Mouse (Mus musculus): ENCODE measurements around the gene Chrna3.

Gene Chrna3

DNA sequence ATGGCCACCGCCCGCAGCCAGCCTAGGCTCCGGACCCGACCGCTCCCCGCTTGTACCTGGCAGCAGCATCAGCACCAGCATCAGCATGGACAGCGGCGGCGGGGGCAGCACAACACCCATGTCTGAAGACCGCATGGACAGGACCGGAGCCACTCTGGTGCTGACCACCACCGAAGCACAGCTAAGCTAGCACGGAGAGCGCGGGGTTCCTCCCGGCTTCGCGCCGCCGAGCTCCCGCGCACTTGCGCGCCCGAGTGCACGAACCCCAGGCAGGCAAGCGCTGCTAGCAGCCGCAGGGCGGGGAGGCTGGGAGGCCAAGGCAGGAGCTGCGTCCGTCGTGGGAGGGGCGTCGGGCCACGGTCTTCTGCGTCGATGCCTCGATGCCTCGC is at the start of gene Chrna3:
Chrna3 (minus strand) TSS at position 288 of the 389 bp plus-strand sequence.
- DNase-seq (ENCODE audit: low read depth): no peak

DNA sequence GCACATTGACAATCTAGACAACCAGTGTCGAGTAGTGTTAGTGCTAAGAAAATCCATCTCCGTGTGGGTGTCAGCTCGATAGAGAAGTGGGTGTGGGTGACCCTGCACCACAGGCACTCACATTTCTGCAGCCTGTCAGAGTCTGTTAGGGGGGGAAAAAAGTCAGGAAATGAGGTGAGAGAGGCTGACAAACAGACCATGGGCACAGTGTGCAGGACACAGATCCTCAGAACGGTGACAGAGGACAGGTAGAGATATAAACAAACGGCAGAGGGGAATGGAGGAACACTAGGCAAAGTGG is 41.6 kb upstream of the Chrna3 start:
- no peak for DNase-seq (ENCODE audit: low read depth)

DNA sequence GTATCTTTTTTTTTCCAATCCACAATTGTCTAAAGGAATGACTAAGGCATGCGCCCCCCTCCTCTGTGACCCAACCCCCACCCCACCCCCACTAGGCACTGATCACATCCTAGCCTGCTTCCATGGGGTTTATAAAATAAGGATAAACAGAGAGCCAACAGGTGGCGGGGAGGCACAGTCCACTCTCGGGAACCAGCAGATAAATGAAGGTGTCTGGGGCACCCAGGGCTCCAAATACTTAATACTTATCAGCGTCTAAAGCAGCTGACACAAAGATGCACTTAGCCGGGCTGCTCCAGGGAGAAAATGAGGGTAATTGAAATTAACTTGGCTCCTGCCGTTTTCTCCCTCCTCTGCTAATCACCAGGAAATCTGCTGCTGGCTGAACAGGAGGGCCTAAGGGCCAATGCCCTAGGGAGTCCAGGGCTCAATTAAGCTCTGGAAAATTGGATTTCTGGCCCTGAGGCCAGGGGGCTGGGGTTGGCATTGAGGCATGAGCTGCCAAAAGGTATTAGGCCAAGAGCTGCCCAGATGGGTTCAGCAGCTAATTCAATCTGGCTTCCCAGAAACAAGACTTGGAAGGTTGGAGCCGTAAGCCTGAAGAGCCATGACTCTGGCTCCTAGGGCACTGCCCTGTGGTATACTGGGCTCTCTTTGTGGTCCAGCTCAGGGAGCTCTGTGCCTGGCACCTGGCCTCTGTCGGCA is 41.0 kb upstream of the Chrna3 start:
- no peak for DNase-seq (ENCODE audit: low read depth)

DNA sequence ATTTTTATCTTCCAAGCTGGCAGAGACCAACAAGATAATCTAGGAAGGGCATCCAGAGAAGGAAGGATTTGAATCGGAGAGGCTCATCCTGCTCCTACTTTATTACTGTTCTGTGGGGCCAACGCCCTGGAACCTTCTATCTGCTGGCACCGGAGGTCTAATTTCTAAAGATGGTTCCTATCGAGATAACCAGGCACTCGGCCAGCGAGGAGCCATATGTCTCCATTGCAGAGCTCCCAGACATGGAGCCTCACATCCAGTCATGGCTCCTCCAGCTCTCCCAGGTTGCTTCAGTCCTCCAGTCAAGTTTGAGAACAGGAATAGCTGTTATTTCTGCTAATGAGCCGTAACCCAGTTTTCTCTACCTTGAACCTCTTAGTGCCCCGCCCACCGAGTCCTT is 38.9 kb upstream of the Chrna3 start:
- DNase-seq (ENCODE audit: low read depth): no peak

DNA sequence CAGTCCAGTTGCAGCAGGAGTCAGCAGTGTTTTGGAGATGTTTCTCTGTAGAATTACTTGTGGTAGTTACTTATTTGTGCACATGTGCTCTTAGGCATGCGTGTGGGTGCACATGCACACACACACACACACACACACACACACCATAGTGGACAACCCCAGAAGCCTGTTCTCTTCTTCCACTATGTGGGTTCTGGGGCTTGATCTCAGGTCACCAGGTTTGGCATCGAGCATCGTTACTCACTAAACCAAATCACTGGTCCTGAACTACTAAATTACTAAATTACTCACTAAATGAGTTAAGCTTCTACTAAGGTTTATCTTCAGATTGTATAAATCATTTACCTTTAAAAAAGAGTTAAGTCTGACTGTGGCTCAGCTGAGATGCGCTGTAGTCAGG is 31.7 kb upstream of the Chrna3 start:
- DNase-seq (ENCODE audit: low read depth): no peak

DNA sequence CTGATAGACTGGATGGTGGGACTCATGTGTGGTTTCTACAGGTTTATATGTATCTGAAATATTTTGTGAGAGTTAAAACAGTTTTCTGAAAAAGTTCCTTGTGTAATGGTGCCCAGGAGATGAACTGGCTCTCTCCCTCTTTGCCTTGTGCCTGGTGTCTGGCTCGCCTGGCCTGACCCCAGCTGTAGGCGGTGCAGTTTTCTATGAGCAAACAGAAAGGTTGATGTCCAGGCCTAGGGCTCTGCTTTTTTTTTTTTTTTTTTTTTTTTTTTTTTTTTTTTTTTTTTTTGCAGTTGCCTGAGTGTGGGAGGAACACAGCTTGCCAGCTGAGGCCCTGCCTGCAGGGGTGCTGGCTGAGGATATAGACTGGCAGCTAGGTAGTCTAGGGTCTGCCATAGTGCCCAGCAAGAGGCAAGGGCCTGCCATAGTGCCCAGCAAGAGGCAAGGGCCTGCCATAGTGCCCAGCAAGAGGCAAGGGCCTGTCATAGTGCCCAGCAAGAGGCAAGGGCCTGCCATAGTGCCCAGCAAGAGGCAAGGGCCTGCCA is 29.1 kb upstream of the Chrna3 start:
- DNase-seq (ENCODE audit: low read depth): no peak

DNA sequence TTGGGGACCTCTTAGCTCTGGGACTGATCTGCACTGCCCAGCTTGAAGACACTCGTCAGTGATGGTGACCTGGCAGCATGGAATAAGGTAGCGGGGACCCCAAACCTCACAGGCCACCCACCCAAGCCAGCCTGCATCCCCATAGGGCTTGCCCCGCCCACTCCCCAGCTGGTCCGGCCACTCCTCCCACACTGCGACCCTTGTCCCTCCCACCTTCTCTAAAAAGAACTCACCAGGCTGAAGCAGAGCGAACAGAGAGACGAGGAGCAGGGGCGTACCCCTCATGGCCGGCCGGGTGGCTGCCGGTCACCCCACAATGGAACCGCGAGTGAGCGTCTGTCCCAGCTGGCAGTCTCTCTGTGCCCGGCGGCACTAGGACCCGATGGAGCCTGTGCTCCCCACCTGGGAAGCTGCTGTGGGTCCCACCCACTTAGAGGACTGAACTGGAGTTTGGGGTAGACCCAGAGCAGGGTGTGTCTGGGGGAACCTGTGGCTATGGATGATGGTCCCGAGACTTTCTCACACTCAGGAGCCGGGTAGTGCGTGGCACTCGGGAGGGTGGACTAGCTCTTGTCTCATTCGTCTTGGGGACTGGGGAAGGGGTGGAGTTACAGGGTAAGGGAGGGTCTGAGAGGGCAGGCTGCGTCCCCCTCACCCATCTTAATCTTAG is 22.0 kb upstream of the Chrna3 start, which contains the start of gene Chrnb4:
Chrnb4 (minus strand) TSS at position 569 of the 670 bp plus-strand sequence.
- no peak for DNase-seq (ENCODE audit: low read depth)

DNA sequence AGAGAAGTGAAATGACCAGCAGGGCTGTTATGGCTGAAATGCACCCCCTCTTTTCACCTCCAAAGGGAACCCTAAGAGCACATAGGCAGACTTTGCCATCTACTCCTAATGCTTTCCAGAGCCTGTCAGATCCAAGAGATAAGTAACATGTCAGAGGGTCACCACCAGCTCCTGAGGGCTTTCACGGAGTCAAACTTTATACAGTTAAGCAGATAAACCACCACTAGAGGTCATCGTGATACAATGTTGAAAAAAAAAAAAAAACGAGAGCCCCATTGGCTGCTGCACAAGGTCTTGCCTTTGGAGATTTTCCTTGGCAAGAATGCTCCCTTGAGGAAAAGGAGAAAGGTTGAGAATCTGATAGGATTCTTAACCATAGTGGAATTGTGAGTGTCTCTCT is 20.4 kb upstream of the Chrna3 start:
- peak; percentile 47 for DNase-seq (ENCODE audit: low read depth)

DNA sequence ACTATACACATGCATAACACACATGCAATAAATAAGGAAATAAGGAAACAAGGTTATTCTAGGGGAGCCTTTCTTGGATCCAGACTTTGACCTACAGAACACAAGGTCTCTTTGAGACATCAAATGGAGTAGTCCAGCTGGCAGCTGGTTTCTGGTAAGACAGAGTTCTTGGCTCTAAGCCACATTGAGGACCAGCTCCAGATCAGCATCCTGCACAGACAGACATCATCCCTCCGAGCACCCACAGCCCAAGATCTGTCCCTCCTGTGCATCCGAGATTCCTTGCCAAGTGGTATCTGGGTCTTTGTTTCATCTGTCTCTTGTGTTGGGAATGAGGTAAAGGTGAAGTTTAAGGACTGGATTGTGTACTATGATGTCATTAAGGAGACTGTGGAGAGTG is 18.6 kb upstream of the Chrna3 start:
- DNase-seq (ENCODE audit: low read depth): no peak

DNA sequence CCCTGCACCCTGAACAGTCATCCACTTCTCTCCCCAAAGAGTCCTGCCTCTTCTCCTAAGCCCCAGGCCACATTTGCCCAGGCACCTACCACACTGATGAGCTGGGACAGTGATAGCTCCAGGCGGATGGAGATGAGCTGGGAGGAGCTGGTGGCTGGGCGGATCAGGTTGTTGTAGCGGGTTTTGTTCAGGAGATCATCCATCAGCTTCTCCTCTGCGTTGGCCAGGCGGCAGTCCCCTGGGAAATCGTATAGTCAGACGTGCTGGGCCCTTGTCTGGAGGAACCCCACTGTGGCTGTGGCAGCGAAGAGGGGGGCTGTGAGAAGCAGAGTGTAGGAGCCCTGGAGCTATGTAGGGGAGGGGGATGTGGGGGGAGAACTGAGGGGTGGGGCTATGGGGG is 17.3 kb upstream of the Chrna3 start:
- DNase-seq (ENCODE audit: low read depth): no peak

DNA sequence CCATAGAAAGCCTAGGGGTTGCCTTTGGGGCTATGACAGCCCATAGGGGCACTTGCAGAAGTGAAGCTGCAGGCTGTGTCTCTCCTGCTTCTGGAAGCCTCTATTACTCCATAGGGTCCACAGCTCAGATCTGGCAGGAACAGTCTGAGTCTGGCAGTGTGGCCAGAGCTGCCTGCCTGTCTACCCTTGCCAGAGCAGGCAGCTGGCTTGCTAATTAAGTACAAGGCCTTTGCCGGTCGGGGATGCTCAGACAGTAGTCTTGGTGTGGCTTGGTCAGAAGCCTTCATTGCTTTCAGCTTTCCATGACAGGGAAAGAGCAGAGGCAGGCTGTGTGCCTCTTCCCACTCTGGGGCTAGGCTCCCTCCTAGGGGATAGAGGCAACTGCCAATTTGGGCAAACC is 15.0 kb upstream of the Chrna3 start:
- DNase-seq (ENCODE audit: low read depth): no peak

DNA sequence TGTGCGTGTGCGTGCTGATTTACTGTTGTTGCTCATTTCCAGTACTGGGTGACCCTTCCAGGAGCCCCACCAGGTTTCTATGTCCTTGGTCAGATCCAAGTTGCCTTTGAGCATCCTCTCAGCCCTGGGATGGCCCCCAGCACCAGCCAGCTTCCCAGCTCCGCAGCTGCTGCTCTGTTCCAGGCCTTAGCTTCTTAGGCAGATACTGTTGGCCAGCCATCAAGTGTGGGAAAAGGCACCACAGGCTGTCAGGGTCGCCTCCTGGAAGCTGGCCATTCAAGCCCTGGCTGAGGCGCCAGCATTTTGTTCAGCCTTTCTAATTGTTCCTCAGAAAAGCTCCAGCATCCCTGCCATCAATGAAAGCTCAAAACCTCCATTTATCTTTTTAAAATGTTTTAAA is 13.6 kb upstream of the Chrna3 start:
- no peak for DNase-seq (ENCODE audit: low read depth)

DNA sequence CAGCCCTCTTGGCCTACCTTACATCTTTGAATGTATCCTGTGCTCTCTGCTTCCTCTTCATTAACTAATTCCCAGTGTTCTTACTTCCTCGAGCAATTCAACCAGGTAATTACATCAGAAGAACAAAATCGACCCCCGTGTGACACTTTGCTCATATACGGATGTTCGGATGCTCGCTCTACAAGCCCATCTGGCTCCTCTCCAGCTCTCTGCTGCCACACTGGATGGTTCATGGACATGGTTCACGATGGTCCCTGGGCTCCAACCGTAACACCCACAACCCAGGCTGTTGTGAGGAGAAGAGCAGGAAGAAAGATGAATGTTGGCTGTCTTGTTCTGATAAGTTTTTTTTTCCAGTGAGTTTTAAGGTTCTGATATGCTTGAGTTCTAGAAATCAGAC is 12.6 kb upstream of the Chrna3 start:
- no peak for DNase-seq (ENCODE audit: low read depth)

DNA sequence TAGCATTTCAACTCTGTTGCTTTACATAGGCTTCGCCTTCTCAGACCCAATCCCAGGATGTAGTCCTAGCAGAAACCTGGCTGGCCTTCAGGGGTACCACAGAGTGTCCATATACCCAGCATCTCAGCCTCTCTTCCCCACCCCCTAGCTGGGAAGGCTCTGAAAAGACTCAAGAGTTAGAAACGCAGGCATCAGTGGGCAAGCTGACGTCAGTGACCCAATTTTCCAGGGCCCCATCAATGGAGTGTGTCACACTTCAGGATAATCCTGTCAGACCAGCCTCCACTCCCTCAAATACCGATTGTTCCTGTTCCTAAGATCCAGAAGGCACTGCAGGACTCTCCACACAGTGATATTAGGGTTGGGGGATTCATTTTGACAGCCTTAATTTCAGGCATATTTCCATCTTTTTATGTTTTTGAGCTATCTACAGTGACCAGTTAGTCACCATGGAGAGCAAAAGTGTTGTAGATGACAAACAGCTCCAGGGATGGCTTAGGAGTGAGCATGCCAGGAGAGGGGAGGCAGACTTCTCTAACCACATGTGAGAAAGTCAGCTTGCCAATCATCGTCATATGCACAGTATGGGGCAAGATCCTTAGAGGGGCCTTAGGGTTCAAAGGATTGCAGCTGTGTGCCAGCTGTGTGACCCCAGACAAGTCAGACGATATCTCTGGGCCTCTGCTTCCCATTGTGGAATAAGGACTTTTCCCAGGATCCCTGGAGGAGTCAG is 5.2 kb upstream of the Chrna3 start:
- DNase-seq (ENCODE audit: low read depth): no peak

DNA sequence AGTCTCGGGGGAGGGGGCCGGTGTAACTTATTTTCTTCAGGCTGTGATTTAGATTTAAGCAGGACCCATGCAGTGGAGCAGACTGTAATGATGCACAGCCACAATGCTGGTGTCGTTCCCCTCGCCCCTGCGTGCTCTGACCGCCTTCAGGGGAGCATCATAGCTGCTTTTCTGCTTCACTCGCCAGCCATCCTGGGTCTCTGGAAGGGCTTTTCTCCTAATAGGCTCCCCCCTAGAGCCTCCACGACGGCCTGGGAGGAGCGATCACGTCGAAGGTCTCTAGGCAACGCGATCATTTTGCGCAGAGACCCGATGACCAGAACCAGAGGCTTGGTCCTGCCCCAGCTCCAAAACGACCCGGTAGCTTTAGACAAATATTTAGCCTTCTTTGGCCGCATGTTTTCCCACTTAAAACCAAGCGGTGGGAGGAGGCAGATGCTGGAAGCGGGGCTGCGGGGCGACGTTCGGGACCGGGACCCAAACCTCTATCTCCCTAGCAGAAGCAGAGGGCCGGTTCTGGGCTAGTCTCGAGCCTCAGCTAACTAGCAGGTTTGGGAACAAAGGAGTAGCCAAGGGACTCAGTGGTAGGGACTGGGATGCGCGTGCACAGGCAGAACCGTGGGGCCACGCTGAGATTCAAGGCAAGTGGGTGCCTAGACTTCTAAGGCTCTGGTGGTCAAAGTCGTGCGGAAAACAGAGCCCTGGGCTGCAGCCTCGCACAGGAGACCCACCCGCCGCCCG is 658 bp downstream of the Chrna3 start:
- no peak for DNase-seq (ENCODE audit: low read depth)

DNA sequence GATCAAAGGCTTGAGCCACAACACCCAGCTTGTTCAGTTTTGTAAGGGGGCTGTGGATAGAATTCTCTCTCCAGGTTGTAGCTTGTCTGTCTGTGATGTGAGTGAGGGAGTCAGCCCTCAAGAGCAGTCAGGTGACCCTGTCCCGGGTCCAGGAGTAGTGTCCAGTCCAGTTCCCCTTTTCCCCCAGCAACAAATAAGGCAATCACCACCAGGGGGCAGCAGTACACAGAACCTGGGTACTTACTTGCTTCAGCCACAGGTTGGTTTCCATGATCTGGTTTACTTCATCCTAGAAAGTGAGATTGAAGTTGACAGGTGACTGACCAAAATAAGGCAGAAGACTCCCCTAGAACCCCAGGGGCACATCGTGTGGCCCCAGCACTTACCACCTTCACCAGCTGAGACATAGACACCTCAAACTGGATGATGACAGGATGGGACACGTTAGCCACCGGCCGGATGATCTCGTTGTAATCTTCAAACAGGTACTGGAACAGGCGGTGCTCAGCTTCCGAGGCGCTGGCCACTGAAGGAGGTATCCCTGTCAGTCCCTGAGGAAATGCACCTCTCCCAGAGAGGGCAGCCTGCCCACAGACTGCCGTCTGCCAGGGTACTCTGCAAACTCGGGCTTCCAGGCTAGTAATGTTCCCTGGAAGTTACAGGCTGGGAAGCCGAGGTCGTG is 2.3 kb downstream of the Chrna3 start:
- DNase-seq (ENCODE audit: low read depth): peak; percentile 77

DNA sequence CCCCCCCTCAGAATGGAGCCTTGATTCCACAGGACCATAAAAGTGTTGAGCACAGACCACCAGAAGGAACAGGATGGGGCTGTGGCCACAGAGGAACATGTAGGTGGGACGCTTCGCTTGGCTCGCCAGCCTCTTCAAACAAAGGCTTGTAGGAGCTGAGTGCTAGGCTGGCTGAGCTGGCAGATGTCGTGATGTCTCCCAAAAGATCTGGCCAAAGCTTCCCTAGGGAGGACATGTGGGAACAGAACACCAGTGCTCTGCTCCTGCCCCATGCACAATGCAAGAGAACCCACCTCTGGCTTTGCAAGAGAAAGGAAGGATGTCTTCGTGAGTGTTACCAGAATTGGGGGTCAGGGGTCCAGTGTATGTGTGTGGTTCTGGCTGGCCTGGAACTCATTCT is 3.0 kb downstream of the Chrna3 start:
- no peak for DNase-seq (ENCODE audit: low read depth)

DNA sequence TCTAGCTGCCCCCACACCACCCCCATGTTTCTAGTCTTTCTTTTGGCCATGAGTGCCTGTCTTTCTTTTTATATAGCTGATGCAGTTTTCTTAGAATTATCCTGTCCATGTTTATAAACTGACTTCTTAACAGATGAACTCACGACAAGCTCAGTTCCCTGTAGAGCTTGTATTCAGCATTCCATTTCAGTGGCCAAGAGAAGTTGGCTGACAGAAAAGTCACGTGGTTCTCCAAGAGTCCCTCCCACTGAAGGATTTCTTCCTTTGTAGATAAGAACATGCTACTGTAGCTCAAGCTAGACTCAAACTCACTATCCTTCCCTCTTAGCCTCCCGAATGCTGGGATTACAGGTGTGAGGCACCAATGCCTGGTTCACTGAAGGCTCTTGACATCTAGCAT is 9.4 kb downstream of the Chrna3 start:
- DNase-seq (ENCODE audit: low read depth): no peak

DNA sequence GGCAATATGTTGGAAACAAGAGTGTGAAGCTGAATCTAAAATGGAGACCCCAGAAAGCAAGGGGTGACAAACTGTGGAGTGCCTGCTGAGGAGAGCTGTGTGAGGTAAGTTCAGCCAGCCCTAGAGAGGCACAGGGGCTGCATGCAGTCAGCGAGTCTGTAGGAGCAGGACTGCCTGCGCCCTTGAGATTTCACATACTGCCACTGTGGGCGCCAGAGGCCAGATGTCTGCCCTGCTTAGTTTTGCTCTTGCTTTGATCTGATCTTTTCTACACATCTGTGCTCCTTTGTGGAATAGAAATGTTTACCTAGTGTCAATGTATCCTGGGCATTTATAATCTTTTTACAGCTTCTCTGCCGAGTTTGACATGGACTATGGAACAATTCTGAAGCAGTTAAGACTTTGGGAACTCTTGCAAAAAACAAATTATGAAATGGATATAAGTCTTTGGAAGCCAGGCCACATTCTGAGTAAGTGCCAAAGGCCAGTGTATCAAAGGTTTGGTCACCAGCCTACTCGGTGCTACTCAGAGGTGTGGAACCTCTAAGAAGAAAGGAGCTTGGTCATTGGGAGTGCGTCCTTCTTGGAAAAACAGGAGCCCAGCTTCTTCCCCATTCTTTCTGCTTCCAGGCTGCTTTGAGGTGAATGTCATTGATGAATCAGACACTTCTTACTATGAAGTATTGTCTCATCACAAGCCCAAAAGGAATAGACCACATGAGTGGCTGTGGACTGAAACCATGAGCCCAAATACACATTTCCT is 15.6 kb downstream of the Chrna3 start:
- no peak for DNase-seq (ENCODE audit: low read depth)

DNA sequence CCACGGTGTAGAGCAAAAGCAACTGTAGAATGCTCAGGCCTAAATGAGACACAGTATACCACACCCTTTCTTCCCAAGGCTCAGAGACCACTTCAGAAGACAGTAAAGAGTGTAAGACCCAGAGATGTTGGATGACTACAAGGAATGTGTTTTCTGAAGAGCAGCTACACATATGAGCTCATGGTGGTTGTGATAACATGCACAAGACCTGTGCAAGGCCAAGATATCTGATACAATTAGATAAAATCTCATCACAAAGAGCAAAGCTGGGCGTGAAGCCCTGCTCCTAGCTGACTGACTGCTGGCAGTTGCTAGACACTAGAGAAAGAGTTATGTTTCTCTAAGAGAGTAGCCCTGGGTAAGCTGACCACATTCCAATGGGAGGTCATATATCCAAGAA is 16.7 kb downstream of the Chrna3 start:
- DNase-seq (ENCODE audit: low read depth): no peak

DNA sequence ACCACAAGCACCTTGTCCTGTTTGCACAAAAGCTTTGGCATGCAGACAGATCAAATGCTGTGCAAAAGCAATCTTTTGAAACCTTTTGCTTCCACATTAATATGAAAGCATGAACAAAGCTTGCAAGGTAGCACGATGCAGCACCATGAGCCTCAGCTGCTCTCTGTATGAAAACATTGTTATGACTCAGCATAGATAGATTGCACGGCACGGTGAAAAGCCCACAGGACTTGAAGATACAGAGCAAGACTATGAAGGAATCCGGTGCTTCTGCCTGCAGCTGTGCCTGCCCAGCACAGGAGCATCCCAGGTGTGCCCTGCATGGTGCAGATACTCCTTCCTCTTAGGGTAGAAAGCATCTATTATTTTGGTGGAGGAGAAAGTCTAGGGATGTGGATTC is 22.8 kb downstream of the Chrna3 start:
- no peak for DNase-seq (ENCODE audit: low read depth)

Measured in 416B (cell line).